Mouse (Mus musculus) embryonic fibroblast, embryonic 13.5 days (primary cell): ENCODE measurements around the gene 2610301B20Rik.

Experiments
- CTCF ChIP-seq: IDR thresholded peaks from 2 replicates; pipeline ENCODE4 v1.5.1; 2011; ENCODE audit warnings: mild to moderate bottlenecking, control low read depth, low read length, moderate library complexity, borderline replicate concordance; ENCODE audit not compliant: insufficient read depth
- POLR2A ChIP-seq: IDR thresholded peaks from 2 replicates; pipeline ENCODE4 v1.6.1; 2011; ENCODE audit warnings: low read depth, mild to moderate bottlenecking, control low read depth, low read length, moderate library complexity

DNA sequence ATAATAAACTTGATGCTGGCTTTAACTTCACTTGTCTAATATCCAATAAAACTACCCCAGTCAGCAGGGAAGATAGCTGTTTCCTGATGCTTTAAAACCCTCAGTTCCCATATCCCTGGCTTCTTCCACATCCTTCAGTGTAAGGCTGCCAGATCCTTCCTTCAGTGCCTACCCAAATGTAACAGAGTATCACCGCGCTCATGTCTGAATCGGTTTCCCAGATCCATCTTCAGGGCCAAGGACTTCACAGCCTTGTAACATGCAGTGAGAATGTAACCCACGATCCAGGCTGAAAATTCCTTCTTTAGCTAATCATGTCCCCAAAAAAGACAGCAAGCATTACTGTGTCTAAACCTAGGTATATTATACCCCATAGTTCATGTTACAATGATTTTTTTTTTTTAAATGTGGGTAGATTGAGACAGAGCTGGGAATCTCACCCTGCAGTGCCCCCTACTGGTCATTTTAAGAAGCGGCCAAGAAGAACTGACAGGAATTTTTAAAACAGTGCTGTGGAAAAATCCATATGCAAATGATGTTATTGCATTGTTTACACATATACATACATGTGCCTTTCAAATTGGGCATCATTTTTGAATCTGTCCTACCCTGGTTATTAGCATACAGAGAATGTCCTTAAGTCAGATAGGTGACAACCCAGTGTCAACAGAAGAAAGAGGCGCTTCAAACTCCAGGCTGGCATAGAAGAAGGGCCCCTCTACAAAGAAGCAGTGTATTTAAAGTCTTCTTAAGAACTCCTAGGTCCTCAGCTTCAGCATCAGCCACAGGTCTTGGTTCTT is 38.8 kb upstream of the 2610301B20Rik start:
- no peak for TF ChIP-seq CTCF
- TF ChIP-seq POLR2A = no peak
